Mouse (Mus musculus) E14TG2a.4 (cell line): Measurements from ENCODE around the gene Mtcp1.

Experiments
- H3K27me3 ChIP-seq: 2 replicates; pipeline ENCODE4 v1.6.1; 2014; ENCODE audit warnings: low read length, control low read depth; ENCODE audit not compliant: insufficient read depth
- H3K36me3 ChIP-seq: 2 replicates; pipeline ENCODE4 v1.6.1; 2014; ENCODE audit warnings: low read length, control low read depth; ENCODE audit not compliant: insufficient read depth
- H3K4me1 ChIP-seq: replicated peaks from 2 replicates; pipeline ENCODE4 v1.6.1; 2014; ENCODE audit warnings: low read depth, low read length, control low read depth
- H3K4me3 ChIP-seq: replicated peaks from 2 replicates; pipeline ENCODE4 v1.5.1; 2014; ENCODE audit warnings: mild to moderate bottlenecking, low read length
- H3K9me3 ChIP-seq: 2 replicates; pipeline ENCODE4 v1.6.1; 2014; ENCODE audit warnings: low read length, control low read depth
- CTCF ChIP-seq: conservative IDR thresholded peaks from 2 replicates; pipeline ENCODE4 v1.5.1; 2014; ENCODE audit warnings: low read length
- NANOG ChIP-seq: IDR thresholded peaks from 2 replicates; pipeline ENCODE4 v1.6.1; 2014; ENCODE audit warnings: borderline replicate concordance, low read length, mixed read lengths
- POU5F1 ChIP-seq: IDR thresholded peaks from 2 replicates; pipeline ENCODE4 v1.6.1; 2014; ENCODE audit warnings: low read length, borderline replicate concordance

Gene Mtcp1

DNA sequence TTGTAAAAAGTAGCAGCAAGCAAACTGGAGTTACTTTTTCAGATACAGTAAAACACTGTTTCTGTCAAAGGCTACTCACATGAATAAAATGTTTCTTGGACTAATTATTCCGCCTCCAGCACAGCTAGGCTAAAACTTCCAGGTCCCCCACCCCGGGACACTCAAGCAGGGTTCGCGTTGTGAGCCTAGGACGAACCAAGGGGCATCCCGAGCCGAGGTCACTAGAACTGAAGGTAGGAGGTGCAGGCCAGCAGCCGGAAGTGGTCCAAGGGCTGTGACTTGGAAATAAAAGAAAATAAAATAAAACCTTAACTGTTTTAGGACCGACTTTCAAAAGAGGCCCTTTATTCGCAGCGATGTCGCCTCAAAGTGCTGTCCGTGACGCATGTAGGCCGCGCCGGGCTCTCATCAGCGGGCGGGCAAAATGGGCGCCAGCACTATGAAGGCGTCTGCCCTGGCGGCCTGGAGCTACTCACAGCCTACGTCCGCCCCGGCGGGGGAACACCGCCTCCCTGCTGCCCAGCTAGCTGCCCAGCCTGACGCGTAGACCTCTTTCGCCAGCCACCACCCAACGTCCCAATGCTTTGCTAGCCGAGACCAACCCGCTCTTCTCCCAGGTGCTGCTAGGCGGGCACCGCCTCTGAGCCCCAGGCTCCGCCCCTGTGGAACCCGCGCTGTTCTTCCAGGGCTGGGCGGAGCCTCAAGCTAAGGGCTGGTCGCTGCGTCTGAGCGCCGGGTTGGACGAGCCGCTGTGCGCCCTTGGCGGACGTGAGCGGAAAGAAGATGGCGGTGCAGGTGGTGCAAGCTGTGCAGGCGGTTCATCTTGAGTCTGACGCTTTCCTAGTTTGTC is at the start of gene Mtcp1, which contains the start of the genes Cmc4 and Brcc3:
Mtcp1 (minus strand) TSS at position 653 of the 850 bp plus-strand sequence.
Cmc4 (minus strand) TSS at position 649 of the 850 bp plus-strand sequence.
Brcc3 (plus strand) TSS at position 693 of the 850 bp plus-strand sequence.
- peaks cover 3% of the 10 kb centered on the region; the same call in 1 of the 2 replicates for H3K36me3 ChIP-seq
- peak within 1 kb of the TSS; percentile 82 for H3K4me3 ChIP-seq
- 0 out of 2 replicates have a peak, but pooled peaks cover 3% of the 10 kb centered on the region for H3K4me1 ChIP-seq
- H3K9me3 ChIP-seq: no peaks in the 10 kb centered on the region
- TF ChIP-seq NANOG: no peak
- TF ChIP-seq CTCF: no peak
- TF ChIP-seq POU5F1: no peak
- H3K27me3 ChIP-seq: no peaks in the 10 kb centered on the region

DNA sequence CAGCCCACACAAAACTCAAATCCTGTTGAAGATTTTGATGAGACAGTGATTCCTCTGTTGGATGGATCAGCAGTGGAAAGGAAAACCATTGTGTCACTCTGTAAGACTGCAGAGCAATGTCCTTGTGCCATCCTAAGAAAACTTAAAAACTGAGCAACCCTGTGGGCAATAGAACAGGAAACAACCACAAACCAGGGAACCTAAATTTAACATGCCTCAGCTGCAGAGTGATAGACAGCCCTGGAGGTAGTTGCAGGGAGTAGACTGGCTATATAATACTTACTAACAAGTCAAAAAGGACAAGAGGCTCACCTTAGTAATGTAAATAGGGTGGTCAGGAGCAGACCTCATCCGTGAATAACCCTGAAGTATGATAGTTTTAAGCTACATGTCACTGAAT is 38.2 kb upstream of the Mtcp1 start:
- H3K36me3 ChIP-seq: peaks cover 8% of the 10 kb centered on the region
- H3K4me3 ChIP-seq: no peak overlapping the region
- no peaks in the 10 kb centered on the region for H3K9me3 ChIP-seq
- no peak for TF ChIP-seq POU5F1
- no peak for TF ChIP-seq CTCF
- no peak for TF ChIP-seq NANOG
- no peaks in the 10 kb centered on the region for H3K27me3 ChIP-seq
- no peaks in the 10 kb centered on the region for H3K4me1 ChIP-seq

DNA sequence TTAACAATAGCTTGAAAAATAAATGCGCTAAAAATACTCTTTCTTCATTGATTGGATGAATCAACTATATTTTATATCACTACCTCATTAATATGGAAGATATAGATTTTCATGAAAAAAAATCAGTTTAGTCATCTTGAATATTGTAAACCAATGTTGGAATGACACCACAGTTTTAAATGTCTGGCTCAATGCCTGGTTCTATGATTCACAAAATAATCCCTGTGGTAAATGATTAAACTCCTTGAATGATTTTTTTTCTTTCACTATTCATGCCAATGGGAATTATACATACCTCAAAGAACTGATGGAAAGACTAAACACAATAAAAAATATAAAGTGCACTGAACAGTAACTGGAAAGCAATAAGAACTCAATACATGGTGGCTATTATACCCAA is 6.7 kb downstream of the Mtcp1 start:
- Histone ChIP-seq H3K4me1 (no peaks in the 10 kb centered on the region), H3K4me3 (no peak overlapping the region), H3K36me3 (no peaks in the 10 kb centered on the region), H3K27me3 (no peaks in the 10 kb centered on the region), H3K9me3 (no peaks in the 10 kb centered on the region)
- no peak for TF ChIP-seq CTCF
- TF ChIP-seq NANOG: no peak
- TF ChIP-seq POU5F1: no peak

DNA sequence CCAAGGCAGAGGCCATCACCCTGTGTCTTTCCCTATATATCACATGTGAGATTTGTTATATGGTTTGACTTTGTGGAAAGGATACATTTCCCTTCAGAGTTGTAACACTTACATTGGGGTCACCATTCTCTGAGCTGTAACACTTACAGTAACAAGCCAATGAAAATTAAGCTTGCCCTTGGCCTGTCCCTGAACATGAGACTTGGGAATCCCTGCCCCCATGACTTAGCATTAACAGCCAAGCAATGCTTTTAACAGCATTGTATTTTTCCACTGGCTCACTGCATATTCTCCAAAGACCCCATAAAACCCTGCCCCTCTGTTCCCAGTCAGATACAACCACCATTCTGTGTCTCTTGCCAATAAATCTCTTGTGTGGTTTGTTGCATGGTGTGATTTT is 13.0 kb downstream of the Mtcp1 start:
- H3K4me3 ChIP-seq: no peak overlapping the region
- no peaks in the 10 kb centered on the region for H3K9me3 ChIP-seq
- no peaks in the 10 kb centered on the region for H3K27me3 ChIP-seq
- TF ChIP-seq CTCF: no peak
- no peak for TF ChIP-seq POU5F1
- no peak for TF ChIP-seq NANOG
- H3K36me3 ChIP-seq: no peaks in the 10 kb centered on the region; the same call in 1 of the 2 replicates
- H3K4me1 ChIP-seq: no peaks in the 10 kb centered on the region

DNA sequence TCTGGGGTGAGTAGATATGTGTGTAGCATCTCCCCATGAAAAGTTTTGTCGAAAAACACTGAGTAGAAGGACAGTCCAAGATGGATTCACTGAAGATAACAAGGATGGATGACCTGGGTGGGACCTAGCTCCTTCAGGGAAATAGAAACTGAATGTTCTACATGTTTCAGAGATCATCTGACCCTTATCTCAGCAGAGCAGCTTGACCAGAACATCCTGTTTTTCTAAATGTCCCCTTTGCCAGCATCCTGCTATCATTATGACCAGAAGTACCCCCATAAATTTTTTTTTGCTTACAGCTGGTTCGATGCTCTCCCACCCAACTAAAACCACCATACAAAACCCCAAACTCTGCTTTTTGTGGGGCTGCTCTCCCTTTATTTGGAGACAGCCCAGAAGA is 13.7 kb downstream of the Mtcp1 start:
- Histone ChIP-seq H3K36me3 (no peaks in the 10 kb centered on the region; the same call in 1 of the 2 replicates), H3K9me3 (no peaks in the 10 kb centered on the region), H3K4me1 (no peaks in the 10 kb centered on the region), H3K27me3 (no peaks in the 10 kb centered on the region), H3K4me3 (no peak overlapping the region)
- TF ChIP-seq CTCF: no peak
- no peak for TF ChIP-seq POU5F1
- TF ChIP-seq NANOG: no peak

DNA sequence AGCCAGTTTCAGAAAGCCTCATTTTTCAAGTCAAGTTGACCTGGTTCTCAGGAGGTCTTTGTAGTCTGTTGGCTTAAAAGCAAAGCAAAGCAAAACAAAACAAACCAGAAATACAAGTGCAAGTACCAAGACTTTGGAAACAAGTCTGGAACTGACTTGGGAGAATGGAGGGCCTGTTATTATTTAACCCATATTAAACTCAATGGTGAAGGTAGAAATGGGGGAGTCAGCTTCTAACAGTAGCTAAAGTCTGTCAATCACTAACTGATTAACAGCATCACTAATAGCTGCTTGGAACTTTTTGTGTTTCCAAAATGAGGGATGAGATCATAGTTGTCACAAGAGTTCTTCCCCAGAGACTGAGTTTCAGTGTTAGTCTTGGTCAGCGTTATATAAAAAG is 16.9 kb downstream of the Mtcp1 start:
- H3K4me1 ChIP-seq: no peaks in the 10 kb centered on the region
- H3K27me3 ChIP-seq: no peaks in the 10 kb centered on the region
- no peak overlapping the region for H3K4me3 ChIP-seq
- H3K9me3 ChIP-seq: no peaks in the 10 kb centered on the region
- no peaks in the 10 kb centered on the region; the same call in 1 of the 2 replicates for H3K36me3 ChIP-seq
- TF ChIP-seq NANOG (no peak), CTCF (no peak), POU5F1 (no peak)

DNA sequence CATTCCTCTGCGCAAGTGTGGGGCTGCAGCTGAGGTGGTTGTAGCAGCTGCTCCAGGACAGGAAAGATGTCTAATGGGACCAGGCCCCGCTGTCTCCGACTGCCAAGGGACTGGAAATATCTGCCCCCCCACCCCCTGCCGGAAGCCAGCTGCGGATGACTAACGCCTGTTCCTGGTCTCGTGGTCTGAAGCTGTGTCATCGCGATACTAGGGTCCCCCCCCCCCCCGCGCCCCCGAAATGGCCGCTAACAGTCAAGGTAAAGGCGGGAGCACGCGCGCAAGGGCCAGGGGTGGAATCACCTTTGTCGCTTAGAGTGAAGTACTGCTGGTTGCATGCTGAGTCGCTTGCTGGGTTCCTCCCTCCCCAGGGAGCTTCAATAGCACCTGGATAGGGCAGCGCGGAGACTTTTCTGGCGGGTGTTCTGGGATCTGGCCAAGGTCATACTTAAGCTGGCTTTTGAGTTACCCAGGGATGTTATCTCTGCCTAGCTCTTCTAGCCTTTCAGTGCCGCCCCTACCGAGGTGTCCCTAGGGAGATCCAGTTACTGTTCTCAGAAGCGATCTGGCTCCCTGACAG is 34.1 kb downstream of the Mtcp1 start, which contains the start of the genes Fundc2 and F8:
Fundc2 (plus strand) TSS at position 205 of the 577 bp plus-strand sequence.
F8 (minus strand) TSS at position 421 of the 577 bp plus-strand sequence.
- Histone ChIP-seq H3K4me3 (peak within 1 kb of the TSS; percentile 80), H3K9me3 (no peaks in the 10 kb centered on the region), H3K36me3 (0 out of 2 replicates have a peak, but pooled peaks cover 5% of the 10 kb centered on the region), H3K27me3 (no peaks in the 10 kb centered on the region), H3K4me1 (no peaks in the 10 kb centered on the region)
- TF ChIP-seq NANOG (no peak), POU5F1 (no peak), CTCF (no peak)

DNA sequence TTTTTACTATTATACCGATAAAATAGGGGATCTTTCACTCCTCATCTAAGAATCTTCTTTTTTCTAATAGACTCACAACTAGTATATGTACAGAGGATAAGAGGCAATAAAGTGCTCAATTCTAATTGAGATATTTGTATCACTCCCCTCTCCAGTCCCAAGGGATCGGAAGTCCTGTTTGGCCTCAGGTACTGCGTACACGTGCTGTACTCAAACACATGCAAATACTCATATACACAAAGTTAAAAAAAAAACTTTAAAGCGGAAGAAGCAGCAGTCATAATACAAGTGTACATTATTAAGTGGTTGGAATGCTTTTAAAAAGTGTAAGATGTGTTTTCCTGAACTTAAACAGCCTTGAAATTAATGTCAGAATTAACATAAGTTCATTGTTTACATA is 34.7 kb downstream of the Mtcp1 start:
- Histone ChIP-seq H3K4me3 (peak overlapping the region; percentile 80), H3K36me3 (no peaks in the 10 kb centered on the region), H3K9me3 (no peaks in the 10 kb centered on the region), H3K27me3 (no peaks in the 10 kb centered on the region), H3K4me1 (no peaks in the 10 kb centered on the region)
- no peak for TF ChIP-seq NANOG
- no peak for TF ChIP-seq POU5F1
- no peak for TF ChIP-seq CTCF
